Mouse (Mus musculus) E14TG2a.4 (cell line): ENCODE data around the gene Zdhhc4.

Experiments used
- CTCF ChIP-seq: conservative IDR thresholded peaks from 2 replicates; pipeline ENCODE4 v1.5.1; 2014; ENCODE audit warnings: low read length
- POU5F1 ChIP-seq: IDR thresholded peaks from 2 replicates; pipeline ENCODE4 v1.6.1; 2014; ENCODE audit warnings: low read length, borderline replicate concordance

- TF ChIP-seq CTCF (peak; percentile 11; the same call in 1 of the 2 replicates), POU5F1 (no peak)
Observed at GRCm38 (mm10) chr5:143315514-143315888, 13.6 kb downstream of the Zdhhc4 start.
